Mouse (Mus musculus) MN1 (cell line): ENCODE measurements around the gene Pgrmc2.

ENCODE experiments used
- DNase-seq: peaks from one replicate; pipeline ENCODE4 v3.0.0-alpha.2; 2016; ENCODE audit warnings: low spot score

Pgrmc2 gene

GRCm38 (mm10) chr3:41082885-41083789 is at the start of gene Pgrmc2:
Gene Pgrmc2 (minus strand): TSS chr3:41083046.
- DNase-seq, result peak; percentile 99

GRCm38 (mm10) chr3:41124000-41124294 is 41.1 kb upstream of the Pgrmc2 start:
- no peak for DNase-seq

GRCm38 (mm10) chr3:41123190-41123999 is 40.5 kb upstream of the Pgrmc2 start:
- DNase-seq, result no peak

- no peak for DNase-seq
These were observed 35.3 kb upstream of the Pgrmc2 start for GRCm38 (mm10) chr3:41118173-41118572.

GRCm38 (mm10) chr3:41117447-41117846 is 34.6 kb upstream of the Pgrmc2 start:
- DNase-seq, result no peak

- DNase-seq, result no peak
These were observed 30.3 kb upstream of the Pgrmc2 start for GRCm38 (mm10) chr3:41113186-41113585.

- no peak for DNase-seq
These were observed 25.5 kb upstream of the Pgrmc2 start for GRCm38 (mm10) chr3:41108306-41108785.

GRCm38 (mm10) chr3:41107600-41108305 is 24.9 kb upstream of the Pgrmc2 start:
- no peak for DNase-seq

GRCm38 (mm10) chr3:41101905-41102304 is 19.1 kb upstream of the Pgrmc2 start:
- no peak for DNase-seq

- no peak for DNase-seq
These were observed 17.3 kb upstream of the Pgrmc2 start for GRCm38 (mm10) chr3:41100157-41100556.

- no peak for DNase-seq
These were observed 16.8 kb upstream of the Pgrmc2 start for GRCm38 (mm10) chr3:41099672-41100071.

- DNase-seq, result no peak
These were observed 10.4 kb upstream of the Pgrmc2 start for GRCm38 (mm10) chr3:41093210-41093609.

- DNase-seq, result no peak
These were observed 9.5 kb upstream of the Pgrmc2 start for GRCm38 (mm10) chr3:41092311-41092710.

GRCm38 (mm10) chr3:41090839-41091238 is 8.0 kb upstream of the Pgrmc2 start:
- DNase-seq, result no peak

GRCm38 (mm10) chr3:41087071-41087470 is 4.2 kb upstream of the Pgrmc2 start:
- no peak for DNase-seq

GRCm38 (mm10) chr3:41084421-41084820 is 1.6 kb upstream of the Pgrmc2 start:
- DNase-seq, result peak; percentile 31

GRCm38 (mm10) chr3:41083790-41084112 is 905 bp upstream of the Pgrmc2 start:
- no peak for DNase-seq

GRCm38 (mm10) chr3:41082520-41082884 is 344 bp downstream of the Pgrmc2 start:
- DNase-seq, result peak; percentile 60

GRCm38 (mm10) chr3:41081474-41082301 is 1.2 kb downstream of the Pgrmc2 start:
- DNase-seq, result peak; percentile 57

GRCm38 (mm10) chr3:41080724-41081123 is 2.1 kb downstream of the Pgrmc2 start:
- peak; percentile 24 for DNase-seq

- no peak for DNase-seq
These were observed 4.2 kb downstream of the Pgrmc2 start for GRCm38 (mm10) chr3:41078673-41079072.

- DNase-seq, result no peak
These were observed 7.5 kb downstream of the Pgrmc2 start for GRCm38 (mm10) chr3:41075376-41075775.
